Mouse (Mus musculus): Measurements from ENCODE around the gene Wdr20. TPM values are rescaled to one million over a fixed set of nuclear protein-coding genes. Genes with fewer than 3 reads are reported as not detected.
"Not testable (repeated sequence)": the region's sequence is repeated elsewhere in the genome, so short reads cannot be mapped to it uniquely, and the experiment has no call there.

The Wdr20 gene
- polyA plus RNA-seq, 1 experiment, result 15.0 TPM

- TF ChIP-seq CTCF (IDR thresholded peaks at IDR 0.05; ENCODE audit: control insufficient read depth, insufficient read depth, insufficient replicate concordance, low read depth, low read length), result no peak
- no peak for TF ChIP-seq POLR2A (IDR thresholded peaks at IDR 0.05; ENCODE audit: control insufficient read depth, low read depth, low read length)
- Histone ChIP-seq H3K27ac (ENCODE audit: control insufficient read depth, insufficient read depth, low read depth, low read length) (no peak overlapping the region), H3K27me3 (ENCODE audit: control insufficient read depth, insufficient read depth, low read length) (no peaks in the 10 kb centered on the region), H3K4me3 (ENCODE audit: control insufficient read depth, low read depth, low read length) (no peak overlapping the region), H3K36me3 (ENCODE audit: control insufficient read depth, insufficient read depth, low read length) (no peaks in the 10 kb centered on the region), H3K4me1 (ENCODE audit: control insufficient read depth, insufficient read depth, low read length) (no peaks in the 10 kb centered on the region)
Observed at GRCm38 (mm10) chr12:110714215-110714614, 23.5 kb upstream of the Wdr20 start.

GRCm38 (mm10) chr12:110716004-110716403 lies 21.7 kb upstream of the Wdr20 start:
- Histone ChIP-seq H3K27ac (ENCODE audit: control insufficient read depth, insufficient read depth, low read depth, low read length) (no peak overlapping the region), H3K36me3 (ENCODE audit: control insufficient read depth, insufficient read depth, low read length) (no peaks in the 10 kb centered on the region), H3K4me1 (ENCODE audit: control insufficient read depth, insufficient read depth, low read length) (no peaks in the 10 kb centered on the region), H3K4me3 (ENCODE audit: control insufficient read depth, low read depth, low read length) (no peak overlapping the region), H3K27me3 (ENCODE audit: control insufficient read depth, insufficient read depth, low read length) (no peaks in the 10 kb centered on the region)
- TF ChIP-seq POLR2A (IDR thresholded peaks at IDR 0.05; ENCODE audit: control insufficient read depth, low read depth, low read length), result no peak
- no peak for TF ChIP-seq CTCF (IDR thresholded peaks at IDR 0.05; ENCODE audit: control insufficient read depth, insufficient read depth, insufficient replicate concordance, low read depth, low read length)

- no peaks in the 10 kb centered on the region for H3K27me3 ChIP-seq (ENCODE audit: control insufficient read depth, insufficient read depth, low read length)
- H3K4me3 ChIP-seq (ENCODE audit: control insufficient read depth, low read depth, low read length), result no peak overlapping the region
- H3K4me1 ChIP-seq (ENCODE audit: control insufficient read depth, insufficient read depth, low read length), result no peaks in the 10 kb centered on the region
- no peaks in the 10 kb centered on the region for H3K36me3 ChIP-seq (ENCODE audit: control insufficient read depth, insufficient read depth, low read length)
- H3K27ac ChIP-seq (ENCODE audit: control insufficient read depth, insufficient read depth, low read depth, low read length), result no peak overlapping the region
- no peak for TF ChIP-seq POLR2A (IDR thresholded peaks at IDR 0.05; ENCODE audit: control insufficient read depth, low read depth, low read length)
- no peak for TF ChIP-seq CTCF (IDR thresholded peaks at IDR 0.05; ENCODE audit: control insufficient read depth, insufficient read depth, insufficient replicate concordance, low read depth, low read length)
Observed at GRCm38 (mm10) chr12:110725051-110725450, 12.7 kb upstream of the Wdr20 start.

GRCm38 (mm10) chr12:110725489-110725888 lies 12.3 kb upstream of the Wdr20 start:
- Histone ChIP-seq H3K27ac (ENCODE audit: control insufficient read depth, insufficient read depth, low read depth, low read length) (no peak overlapping the region), H3K4me1 (ENCODE audit: control insufficient read depth, insufficient read depth, low read length) (no peaks in the 10 kb centered on the region), H3K27me3 (ENCODE audit: control insufficient read depth, insufficient read depth, low read length) (no peaks in the 10 kb centered on the region), H3K4me3 (ENCODE audit: control insufficient read depth, low read depth, low read length) (no peak overlapping the region), H3K36me3 (ENCODE audit: control insufficient read depth, insufficient read depth, low read length) (no peaks in the 10 kb centered on the region)
- TF ChIP-seq POLR2A (IDR thresholded peaks at IDR 0.05; ENCODE audit: control insufficient read depth, low read depth, low read length) (no peak), CTCF (IDR thresholded peaks at IDR 0.05; ENCODE audit: control insufficient read depth, insufficient read depth, insufficient replicate concordance, low read depth, low read length) (no peak)

- H3K4me1 ChIP-seq (ENCODE audit: control insufficient read depth, insufficient read depth, low read length), result no peaks in the 10 kb centered on the region
- H3K27ac ChIP-seq (ENCODE audit: control insufficient read depth, insufficient read depth, low read depth, low read length), result no peak overlapping the region
- H3K27me3 ChIP-seq (ENCODE audit: control insufficient read depth, insufficient read depth, low read length), result no peaks in the 10 kb centered on the region
- no peak for TF ChIP-seq POLR2A (IDR thresholded peaks at IDR 0.05; ENCODE audit: control insufficient read depth, low read depth, low read length)
- TF ChIP-seq CTCF (IDR thresholded peaks at IDR 0.05; ENCODE audit: control insufficient read depth, insufficient read depth, insufficient replicate concordance, low read depth, low read length), result no peak
- H3K36me3 ChIP-seq (ENCODE audit: control insufficient read depth, insufficient read depth, low read length), result no peaks in the 10 kb centered on the region
- H3K4me3 ChIP-seq (ENCODE audit: control insufficient read depth, low read depth, low read length), result no peak overlapping the region
Observed at GRCm38 (mm10) chr12:110726428-110726827, 11.3 kb upstream of the Wdr20 start.

- not testable (repeated sequence) for H3K4me1 ChIP-seq (ENCODE audit: control insufficient read depth, insufficient read depth, low read length); H3K27ac ChIP-seq (ENCODE audit: control insufficient read depth, insufficient read depth, low read depth, low read length); H3K36me3 ChIP-seq (ENCODE audit: control insufficient read depth, insufficient read depth, low read length); H3K4me3 ChIP-seq (ENCODE audit: control insufficient read depth, low read depth, low read length); H3K27me3 ChIP-seq (ENCODE audit: control insufficient read depth, insufficient read depth, low read length)
Observed at GRCm38 (mm10) chr12:110733254-110733653, 4.5 kb upstream of the Wdr20 start.

GRCm38 (mm10) chr12:110736641-110737040 lies 1.1 kb upstream of the Wdr20 start:
- TF ChIP-seq CTCF (IDR thresholded peaks at IDR 0.05; ENCODE audit: control insufficient read depth, insufficient read depth, insufficient replicate concordance, low read depth, low read length) (no peak), POLR2A (IDR thresholded peaks at IDR 0.05; ENCODE audit: control insufficient read depth, low read depth, low read length) (no peak)
- H3K27me3 ChIP-seq (ENCODE audit: control insufficient read depth, insufficient read depth, low read length), result no peaks in the 10 kb centered on the region
- H3K36me3 ChIP-seq (ENCODE audit: control insufficient read depth, insufficient read depth, low read length), result no peaks in the 10 kb centered on the region; the same call in 1 of the 2 replicates
- peaks cover 7% of the 10 kb centered on the region for H3K4me1 ChIP-seq (ENCODE audit: control insufficient read depth, insufficient read depth, low read length)
- no peak overlapping the region for H3K27ac ChIP-seq (ENCODE audit: control insufficient read depth, insufficient read depth, low read depth, low read length)
- peak overlapping the region; percentile 97 for H3K4me3 ChIP-seq (ENCODE audit: control insufficient read depth, low read depth, low read length)

Measured in testis, adult 2 months (tissue).